Comparison of ENCODE assay signal across 8 mouse cellular contexts in genomic region chr2:170206442-170206754, GRCm38 (mm10). TPM values are rescaled to one million over a fixed set of nuclear protein-coding genes. Genes with fewer than 3 reads are reported as not detected.
DNase-seq lines count a peak whose midpoint lies in the region; ATAC-seq and TF ChIP-seq lines count a peak whose summit lies in the region.

No protein-coding gene starts in this region.

- no peaks in the 10 kb centered on the region for H3K9me3 ChIP-seq in kidney, embryonic 16.5 days (ENCODE audit: low read length)
- H3K9me3 ChIP-seq in neural tube, embryonic 13.5 days = no peaks in the 10 kb centered on the region

- ATAC-seq in kidney, embryonic 16.5 days (ENCODE audit: low FRiP score, low TSS enrichment) = peak; percentile 62
- peak; percentile 26; the same call in 1 of the 2 replicates for ATAC-seq in neural tube, embryonic 13.5 days (ENCODE audit: low read depth)

- WGBS in kidney, embryonic 16.5 days = 10% methylated on average over 6 of the region's 6 CpGs
- 8% methylated on average over 6 of the region's 6 CpGs for WGBS in neural tube, embryonic 13.5 days

- no peaks in the 10 kb centered on the region for H3K27me3 ChIP-seq in kidney, embryonic 16.5 days (ENCODE audit: insufficient read depth, low read length)
- H3K27me3 ChIP-seq in neural tube, embryonic 13.5 days = no peaks in the 10 kb centered on the region

- no peak overlapping the region; the same call in 1 of the 2 replicates for H3K9ac ChIP-seq in kidney, embryonic 16.5 days (replicated peaks; ENCODE audit: low read length)
- H3K9ac ChIP-seq in neural tube, embryonic 13.5 days = 0 out of 2 replicates have a peak overlapping the region, but pooled peaks have one; percentile 17

- no peak for TF ChIP-seq CTCF in layer of hippocampus, adult 2 months (conservative IDR thresholded peaks at IDR 0.05)

- peaks cover 18% of the 10 kb centered on the region for H3K4me1 ChIP-seq in kidney, embryonic 16.5 days (ENCODE audit: insufficient read depth, low read length)
- H3K4me1 ChIP-seq in neural tube, embryonic 13.5 days (replicated peaks) = peaks cover 28% of the 10 kb centered on the region

- H3K4me3 ChIP-seq in kidney, embryonic 16.5 days (ENCODE audit: low read length) = no peak overlapping the region
- no peak overlapping the region for H3K4me3 ChIP-seq in neural tube, embryonic 13.5 days
- no peak overlapping the region for H3K4me3 ChIP-seq in layer of hippocampus, adult 2 months

- no peaks in the 10 kb centered on the region for H3K36me3 ChIP-seq in kidney, embryonic 16.5 days (ENCODE audit: insufficient read depth, low read length)
- H3K36me3 ChIP-seq in neural tube, embryonic 13.5 days = no peaks in the 10 kb centered on the region

- peak overlapping the region; percentile 82 for H3K4me2 ChIP-seq in kidney, embryonic 16.5 days (replicated peaks; ENCODE audit: low read depth, low read length)
- peak overlapping the region; percentile 64 for H3K4me2 ChIP-seq in neural tube, embryonic 13.5 days

- no peak for DNase-seq in kidney, postnatal 14 days
- DNase-seq in R1 (ENCODE audit: low read depth, low spot score) = peak; percentile 93
- DNase-seq in induced T-regulatory cell, adult 2 months (ENCODE audit: low read depth) = peak; percentile 67
- no peak for DNase-seq in layer of hippocampus, adult 2 months (ENCODE audit: low spot score in 2 of 2)
- no peak for DNase-seq in natural killer cell, adult 2 months (ENCODE audit: low spot score in 2 of 2)
- no peak for DNase-seq in layer of hippocampus, postnatal 14 days (ENCODE audit: low spot score in 2 of 2)

- no peak overlapping the region; the same call in 1 of the 2 replicates for H3K27ac ChIP-seq in kidney, embryonic 16.5 days (ENCODE audit: low read length)
- no peak overlapping the region for H3K27ac ChIP-seq in neural tube, embryonic 13.5 days (replicated peaks)
- no peak overlapping the region for H3K27ac ChIP-seq in layer of hippocampus, adult 2 months

RNA-seq across cellular contexts. Expression of gene Zfp217, which starts 58.5 kb away (rescaled TPM):
- polyA plus RNA-seq in kidney, embryonic 16.5 days (2015; fragmentation: Nextera tagmentation; extraction: Ambion mirVana) = 4.4 and 5.1 TPM in 2 replicates
- polyA plus RNA-seq in neural tube, embryonic 13.5 days (2015; fragmentation: Nextera tagmentation; extraction: Ambion mirVana) = 1.3 and 2.0 TPM in 2 replicates
- total RNA-seq in layer of hippocampus, adult 2 months (2021) = 1 to 10 TPM; 3.0 to 3.8 TPM
- 1 to 10 TPM; 3.0 to 3.1 TPM for total RNA-seq in layer of hippocampus, postnatal 14 days (2021)

Comparison
In these comparisons a context has a peak if more than half of its experiments do, and no peak if none do; other contexts are left out.
1. DNase-seq: peak in R1 (single experiment) and induced T-regulatory cell, adult 2 months (single experiment); none in kidney, postnatal 14 days (single experiment), layer of hippocampus, adult 2 months (0 of 2), natural killer cell, adult 2 months (0 of 2) and layer of hippocampus, postnatal 14 days (0 of 2).